In the genomic region with DNA sequence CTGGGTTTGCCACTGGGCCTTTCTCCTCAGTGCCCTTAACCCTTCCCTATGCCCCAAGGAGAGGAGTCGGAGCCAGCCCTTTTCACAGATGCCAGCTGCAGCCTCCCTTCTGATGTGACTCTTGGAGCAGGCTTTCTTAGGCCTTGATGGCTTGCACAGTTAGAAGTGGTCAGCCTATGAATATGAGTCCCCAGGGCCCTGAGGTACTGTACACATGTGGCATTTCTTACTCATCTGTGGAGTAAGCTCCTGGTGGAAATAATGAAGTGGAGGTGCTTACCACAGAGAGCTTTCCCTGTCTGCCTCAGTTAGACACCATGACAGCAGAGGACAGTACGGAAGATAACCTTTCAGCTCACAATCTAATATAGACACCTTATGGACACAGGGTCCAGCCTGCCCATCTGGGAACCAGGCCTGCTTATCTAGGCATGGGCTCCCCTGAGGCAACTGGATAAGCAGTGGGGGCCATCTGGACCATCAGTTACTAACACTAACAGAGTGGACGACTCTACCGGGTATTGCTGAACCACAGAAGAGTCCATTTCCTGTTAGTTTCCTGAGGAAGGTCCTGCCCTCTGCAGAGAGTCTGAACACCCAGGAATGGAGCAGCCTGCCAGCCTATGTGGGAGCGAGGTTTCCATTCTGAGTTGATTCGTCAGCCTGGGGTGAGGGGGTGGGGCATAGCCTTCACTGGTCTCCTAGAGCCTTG, we compare ENCODE assay signal across 12 mouse cellular contexts. TPM values are rescaled to one million over a fixed set of nuclear protein-coding genes. Genes with fewer than 3 reads are reported as not detected.
A peak's percentile ranks its signal among the peaks of the same experiment; 100 is the strongest.
DNase-seq lines count a peak whose midpoint lies in the region; ATAC-seq lines count a peak whose summit lies in the region.
"Had no signal": no experiment of that assay in that cellular context is flagged by ENCODE, and none has a peak within 500 bp of the region (broad histone marks: within the 10 kb centered on the region; RNA-seq: fewer than 3 reads in every experiment).

No protein-coding gene starts in this region.

- H3K4me2 ChIP-seq in heart, embryonic 13.5 days = no peak overlapping the region
- H3K4me2 ChIP-seq in lung, embryonic 15.5 days = no peak overlapping the region

- WGBS in heart, embryonic 13.5 days = 55% methylated on average over 6 of the region's 6 CpGs
- WGBS in lung, embryonic 15.5 days = 59% methylated on average over 6 of the region's 6 CpGs

- no peaks in the 10 kb centered on the region for H3K27me3 ChIP-seq in heart, embryonic 13.5 days (replicated peaks)
- H3K27me3 ChIP-seq in lung, embryonic 15.5 days = no peaks in the 10 kb centered on the region

- no peak for DNase-seq in heart, postnatal 10 days
- peak; percentile 55 for DNase-seq in 416B (ENCODE audit: low read depth)
- DNase-seq in c-Kit-positive CD71-positive TER-119-positive erythroid progenitor cells, embryonic 14.5 days (ENCODE audit: low spot score) = peak; percentile 79
- no peak for DNase-seq in thymus, postnatal 25 days
- no peak for DNase-seq in left cerebral cortex, postnatal 4 days
- DNase-seq: gastrocnemius, postnatal 14 days; retina, postnatal 1 day; thymus, adult 18-20 months had no signal

- ATAC-seq in heart, embryonic 13.5 days (ENCODE audit: extremely low read depth, insufficient number of reproducible peaks, low FRiP score, low TSS enrichment) = no peak
- ATAC-seq in lung, embryonic 15.5 days (ENCODE audit: borderline replicate concordance, extremely low read depth, low FRiP score, low TSS enrichment) = peak; percentile 54; the same call in 1 of the 2 replicates

- intact Hi-C loops in heart, postnatal 10 days (cut with DNase I) = no loop called here
- intact Hi-C loops in left cerebral cortex, postnatal 4 days (cut with DNase I) = no loop called here

- H3K36me3 ChIP-seq in heart, embryonic 13.5 days = peaks cover 73% of the 10 kb centered on the region
- H3K36me3 ChIP-seq in lung, embryonic 15.5 days = peaks cover 80% of the 10 kb centered on the region

- H3K27ac ChIP-seq in heart, embryonic 13.5 days (replicated peaks) = peak overlapping the region; percentile 36
- H3K27ac ChIP-seq in lung, embryonic 15.5 days = no peak overlapping the region; the same call in 1 of the 2 replicates
- H3K27ac ChIP-seq: kidney, postnatal 0 days had no signal

- no peak overlapping the region for H3K4me3 ChIP-seq in heart, embryonic 13.5 days
- H3K4me3 ChIP-seq in lung, embryonic 15.5 days = no peak overlapping the region

- no peaks in the 10 kb centered on the region for H3K9me3 ChIP-seq in heart, embryonic 13.5 days
- no peaks in the 10 kb centered on the region for H3K9me3 ChIP-seq in lung, embryonic 15.5 days

- peaks cover 13% of the 10 kb centered on the region for H3K4me1 ChIP-seq in heart, embryonic 13.5 days
- H3K4me1 ChIP-seq in lung, embryonic 15.5 days = no peaks in the 10 kb centered on the region

- no peak overlapping the region for H3K9ac ChIP-seq in heart, embryonic 13.5 days
- H3K9ac ChIP-seq in lung, embryonic 15.5 days = no peak overlapping the region

RNA-seq across cellular contexts. Expression of gene Lpcat1, which starts 33.1 kb away (rescaled TPM):
- polyA plus RNA-seq in heart, embryonic 13.5 days (2015; fragmentation: Nextera tagmentation; extraction: Ambion mirVana) = 16.0 and 19.0 TPM in 2 replicates
- 10 to 100 TPM; 10.7 to 13.0 TPM for total RNA-seq in heart, postnatal 10 days (2021)
- polyA plus RNA-seq in lung, embryonic 15.5 days (2015; fragmentation: Nextera tagmentation; extraction: Ambion mirVana) = 86.3 and 99.2 TPM in 2 replicates
- total RNA-seq in left cerebral cortex, postnatal 4 days (2021) = 100 to 1,000 TPM in 1 of 2 experiments, 10 to 100 TPM in 1; 95.5 to 106 TPM

RNA-seq across cellular contexts. Expression of gene Slc6a3, which starts 36.5 kb away (rescaled TPM):
- 0.20 TPM in 1 of 2 replicates, not detected in the other for polyA plus RNA-seq in heart, embryonic 13.5 days (2015; fragmentation: Nextera tagmentation; extraction: Ambion mirVana)
- not detected for total RNA-seq in heart, postnatal 10 days (2021)
- 0.06 and 0.10 TPM in 2 replicates for polyA plus RNA-seq in lung, embryonic 15.5 days (2015; fragmentation: Nextera tagmentation; extraction: Ambion mirVana)
- total RNA-seq in left cerebral cortex, postnatal 4 days (2021) = under 1 TPM; 0.14 to 0.36 TPM
- total RNA-seq: gastrocnemius, postnatal 14 days; monocyte, adult 5-6 weeks had no signal
- polyA plus RNA-seq: kidney, postnatal 0 days had no signal

Comparison
In these comparisons a context has a peak if more than half of its experiments do, and no peak if none do; other contexts are left out.
1. DNase-seq: peak in 416B (single experiment) and c-Kit-positive CD71-positive TER-119-positive erythroid progenitor cells, embryonic 14.5 days (single experiment); none in heart, postnatal 10 days (0 of 2), thymus, postnatal 25 days (single experiment) and left cerebral cortex, postnatal 4 days (single experiment).
2. RNA of gene Lpcat1, which starts 33.1 kb away (total RNA-seq): 95.5 to 106 TPM in left cerebral cortex, postnatal 4 days; 10.7 to 13.0 TPM in heart, postnatal 10 days; every median in the first group is over 4 times any median in the second.